Mouse (Mus musculus): ENCODE measurements around the gene Robo4. TPM values are rescaled to one million over a fixed set of nuclear protein-coding genes. Genes with fewer than 3 reads are reported as not detected.

The Robo4 gene
- polyA plus RNA-seq, 1 experiment = 25.4 TPM

DNA sequence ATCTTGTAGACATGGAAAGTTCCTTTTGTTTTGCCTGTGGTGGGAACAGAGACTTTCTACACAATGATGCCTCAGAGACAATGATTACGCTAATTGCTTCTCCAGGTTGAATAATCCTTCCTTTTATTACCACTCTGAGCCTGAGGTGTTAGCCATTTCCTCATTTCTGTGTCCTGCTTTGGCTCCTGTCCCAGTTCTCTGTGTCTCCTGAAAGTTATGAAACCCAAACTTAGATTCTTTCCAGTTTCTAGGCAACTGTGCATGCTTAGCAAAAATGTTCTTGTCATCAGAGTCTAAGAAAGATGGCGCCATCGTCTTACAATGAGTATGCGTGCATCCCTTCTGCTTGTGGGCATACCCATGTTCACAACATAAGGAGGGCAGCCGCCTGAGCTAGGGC, 26.0 kb upstream of the Robo4 start:
- no peaks in the 10 kb centered on the region for H3K27me3 ChIP-seq (replicated peaks; ENCODE audit: control insufficient read depth, insufficient read depth, low read length)
- TF ChIP-seq CTCF (conservative IDR thresholded peaks at IDR 0.05; ENCODE audit: insufficient read depth, insufficient read length, low read depth, low read length) (no peak), POLR2A (IDR thresholded peaks at IDR 0.05; ENCODE audit: low read depth, low read length) (no peak)
- 87% methylated on average over 5 of the region's 5 CpGs for WGBS
- H3K4me1 ChIP-seq (ENCODE audit: control insufficient read depth, insufficient read depth, low read length) = no peaks in the 10 kb centered on the region
- H3K36me3 ChIP-seq (ENCODE audit: control insufficient read depth, insufficient read depth, low read length) = no peaks in the 10 kb centered on the region
- no peak overlapping the region for H3K4me3 ChIP-seq (ENCODE audit: insufficient read depth, low read depth, low read length)
- DNase-seq = peak; percentile 28
- no peak overlapping the region for H3K27ac ChIP-seq (ENCODE audit: insufficient read depth, low read depth, low read length)

DNA sequence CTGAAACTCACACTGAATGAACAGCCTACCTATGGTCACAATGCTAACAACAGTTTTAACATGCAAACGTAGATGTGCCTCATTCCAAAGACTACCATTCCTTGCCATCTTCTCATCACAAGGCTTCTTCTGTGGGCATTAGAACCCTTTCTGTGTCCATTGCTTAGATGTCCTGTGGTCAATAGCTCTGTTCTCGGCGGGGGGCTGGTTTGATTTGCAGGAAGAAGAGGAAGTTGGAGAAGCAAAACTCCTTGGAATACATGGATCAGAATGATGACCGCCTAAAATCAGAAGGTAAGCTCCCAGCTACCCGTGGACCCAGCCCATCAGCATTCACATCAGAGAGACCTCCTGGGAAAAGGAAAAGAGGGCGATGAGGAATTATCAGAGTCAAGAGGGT, 18.5 kb upstream of the Robo4 start:
- Histone ChIP-seq H3K27me3 (replicated peaks; ENCODE audit: control insufficient read depth, insufficient read depth, low read length) (no peaks in the 10 kb centered on the region), H3K4me1 (ENCODE audit: control insufficient read depth, insufficient read depth, low read length) (no peaks in the 10 kb centered on the region), H3K27ac (ENCODE audit: insufficient read depth, low read depth, low read length) (no peak overlapping the region), H3K4me3 (ENCODE audit: insufficient read depth, low read depth, low read length) (no peak overlapping the region), H3K36me3 (ENCODE audit: control insufficient read depth, insufficient read depth, low read length) (no peaks in the 10 kb centered on the region)
- TF ChIP-seq CTCF (conservative IDR thresholded peaks at IDR 0.05; ENCODE audit: insufficient read depth, insufficient read length, low read depth, low read length) (no peak), POLR2A (IDR thresholded peaks at IDR 0.05; ENCODE audit: low read depth, low read length) (no peak)
- WGBS = 94% methylated on average over 6 of the region's 6 CpGs
- no peak for DNase-seq

GRCm38 (mm10) chr9:37384284-37385182, 17.2 kb upstream of the Robo4 start:
- Histone ChIP-seq H3K4me1 (ENCODE audit: control insufficient read depth, insufficient read depth, low read length) (no peaks in the 10 kb centered on the region), H3K27ac (ENCODE audit: insufficient read depth, low read depth, low read length) (0 out of 2 replicates have a peak overlapping the region, but pooled peaks have one; percentile 21), H3K27me3 (replicated peaks; ENCODE audit: control insufficient read depth, insufficient read depth, low read length) (no peaks in the 10 kb centered on the region), H3K36me3 (ENCODE audit: control insufficient read depth, insufficient read depth, low read length) (no peaks in the 10 kb centered on the region), H3K4me3 (ENCODE audit: insufficient read depth, low read depth, low read length) (peak overlapping the region; percentile 57)
- WGBS = 5% methylated on average over 54 of the region's 54 CpGs
- DNase-seq = peak; percentile 51
- TF ChIP-seq CTCF (conservative IDR thresholded peaks at IDR 0.05; ENCODE audit: insufficient read depth, insufficient read length, low read depth, low read length) (peak; percentile 48; the same call in 1 of the 2 replicates), POLR2A (IDR thresholded peaks at IDR 0.05; ENCODE audit: low read depth, low read length) (no peak)

DNA sequence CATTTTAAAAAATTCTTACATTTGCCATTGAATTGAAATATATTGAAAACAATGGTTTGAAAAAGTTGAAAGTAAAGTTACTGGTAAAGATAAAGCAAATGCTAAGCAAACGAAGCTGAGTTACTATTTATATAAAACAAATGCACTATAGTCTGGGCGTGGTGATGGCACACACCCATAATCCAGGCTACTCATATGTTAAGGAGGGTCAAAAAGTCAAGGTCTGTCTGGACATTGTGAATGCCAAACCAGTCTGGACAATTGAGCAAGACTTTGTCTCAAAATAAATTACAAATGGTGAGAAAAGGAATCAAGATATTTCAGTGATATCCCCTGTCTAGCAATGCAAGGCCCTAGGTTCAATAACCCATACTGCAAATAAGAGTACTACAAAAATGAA, 10.8 kb upstream of the Robo4 start:
- Histone ChIP-seq H3K36me3 (ENCODE audit: control insufficient read depth, insufficient read depth, low read length) (no peaks in the 10 kb centered on the region), H3K27me3 (replicated peaks; ENCODE audit: control insufficient read depth, insufficient read depth, low read length) (no peaks in the 10 kb centered on the region; the same call in 1 of the 2 replicates), H3K4me3 (ENCODE audit: insufficient read depth, low read depth, low read length) (no peak overlapping the region), H3K27ac (ENCODE audit: insufficient read depth, low read depth, low read length) (no peak overlapping the region), H3K4me1 (ENCODE audit: control insufficient read depth, insufficient read depth, low read length) (no peaks in the 10 kb centered on the region)
- DNase-seq = no peak
- TF ChIP-seq CTCF (conservative IDR thresholded peaks at IDR 0.05; ENCODE audit: insufficient read depth, insufficient read length, low read depth, low read length) (no peak), POLR2A (IDR thresholded peaks at IDR 0.05; ENCODE audit: low read depth, low read length) (no peak)
- WGBS = 82% methylated on average over 2 of the region's 2 CpGs

DNA sequence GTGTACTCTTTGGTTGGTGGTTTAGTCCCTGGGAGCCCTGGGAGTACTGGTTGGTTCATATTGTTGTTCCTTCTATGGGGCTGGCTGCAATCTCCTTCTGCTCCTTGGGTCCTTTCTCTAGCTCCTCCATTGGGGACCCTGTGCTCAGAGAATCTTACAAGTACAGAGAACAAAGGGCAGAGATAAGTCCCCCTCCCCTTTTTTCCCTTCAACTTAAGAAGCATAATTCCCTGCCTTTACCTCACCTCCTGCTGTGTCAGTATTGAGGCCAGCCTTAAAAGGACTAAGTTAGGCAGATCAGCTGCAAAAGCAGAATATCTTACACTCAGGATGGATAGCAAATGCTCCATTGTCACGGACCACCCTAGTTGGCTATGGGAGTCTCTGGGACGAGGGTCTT, 9.6 kb upstream of the Robo4 start:
- H3K27ac ChIP-seq (ENCODE audit: insufficient read depth, low read depth, low read length) = no peak overlapping the region
- H3K36me3 ChIP-seq (ENCODE audit: control insufficient read depth, insufficient read depth, low read length) = no peaks in the 10 kb centered on the region
- TF ChIP-seq CTCF (conservative IDR thresholded peaks at IDR 0.05; ENCODE audit: insufficient read depth, insufficient read length, low read depth, low read length) (no peak), POLR2A (IDR thresholded peaks at IDR 0.05; ENCODE audit: low read depth, low read length) (no peak)
- H3K4me3 ChIP-seq (ENCODE audit: insufficient read depth, low read depth, low read length) = no peak overlapping the region
- no peak for DNase-seq
- H3K4me1 ChIP-seq (ENCODE audit: control insufficient read depth, insufficient read depth, low read length) = no peaks in the 10 kb centered on the region
- H3K27me3 ChIP-seq (replicated peaks; ENCODE audit: control insufficient read depth, insufficient read depth, low read length) = no peaks in the 10 kb centered on the region; the same call in 1 of the 2 replicates
- 90% methylated on average over 2 of the region's 2 CpGs for WGBS

- Histone ChIP-seq H3K4me3 (ENCODE audit: insufficient read depth, low read depth, low read length) (no peak overlapping the region), H3K36me3 (ENCODE audit: control insufficient read depth, insufficient read depth, low read length) (no peaks in the 10 kb centered on the region), H3K4me1 (ENCODE audit: control insufficient read depth, insufficient read depth, low read length) (no peaks in the 10 kb centered on the region), H3K27me3 (replicated peaks; ENCODE audit: control insufficient read depth, insufficient read depth, low read length) (no peaks in the 10 kb centered on the region; the same call in 1 of the 2 replicates), H3K27ac (ENCODE audit: insufficient read depth, low read depth, low read length) (no peak overlapping the region)
- WGBS = 67% methylated on average over 8 of the region's 8 CpGs
- no peak for TF ChIP-seq CTCF (conservative IDR thresholded peaks at IDR 0.05; ENCODE audit: insufficient read depth, insufficient read length, low read depth, low read length)
- no peak for TF ChIP-seq POLR2A (IDR thresholded peaks at IDR 0.05; ENCODE audit: low read depth, low read length)
- DNase-seq = no peak
These were observed 8.1 kb upstream of the Robo4 start for GRCm38 (mm10) chr9:37393482-37394131.

DNA sequence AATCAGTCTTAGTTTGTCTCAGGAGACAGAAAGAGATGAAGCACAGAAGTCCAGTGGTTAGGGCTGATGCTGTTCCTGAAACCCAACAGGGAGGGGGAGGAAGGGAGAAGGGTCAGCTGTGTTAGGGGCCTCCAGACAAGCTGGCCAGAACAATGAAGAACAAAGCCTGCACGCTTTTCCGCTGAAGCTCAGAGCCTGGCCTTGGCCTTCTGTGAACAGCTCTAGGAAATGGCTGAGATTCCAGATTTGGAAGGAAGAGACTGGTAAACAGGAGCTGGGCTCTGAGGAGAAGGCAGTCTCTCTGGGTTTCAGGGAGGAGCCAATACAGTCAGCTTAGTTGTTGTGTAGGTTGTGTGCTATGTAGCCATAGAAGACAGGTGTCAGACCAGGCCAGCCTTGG, 1.1 kb upstream of the Robo4 start:
- DNase-seq = peak; percentile 82
- peak overlapping the region; percentile 67 for H3K27ac ChIP-seq (ENCODE audit: insufficient read depth, low read depth, low read length)
- TF ChIP-seq CTCF (conservative IDR thresholded peaks at IDR 0.05; ENCODE audit: insufficient read depth, insufficient read length, low read depth, low read length) = no peak
- no peak for TF ChIP-seq POLR2A (IDR thresholded peaks at IDR 0.05; ENCODE audit: low read depth, low read length)
- no peaks in the 10 kb centered on the region for H3K4me1 ChIP-seq (ENCODE audit: control insufficient read depth, insufficient read depth, low read length)
- WGBS = 76% methylated on average over 2 of the region's 2 CpGs
- no peak overlapping the region for H3K4me3 ChIP-seq (ENCODE audit: insufficient read depth, low read depth, low read length)
- no peaks in the 10 kb centered on the region for H3K27me3 ChIP-seq (replicated peaks; ENCODE audit: control insufficient read depth, insufficient read depth, low read length)
- H3K36me3 ChIP-seq (ENCODE audit: control insufficient read depth, insufficient read depth, low read length) = no peaks in the 10 kb centered on the region

Data from kidney, adult 2 months (tissue).